Comparison of ENCODE assay signal across 12 mouse cellular contexts in genomic region chr6:108759698-108760039, GRCm38 (mm10). TPM values are rescaled to one million over a fixed set of nuclear protein-coding genes. Genes with fewer than 3 reads are reported as not detected.
DNase-seq lines count a peak whose midpoint lies in the region; ATAC-seq and TF ChIP-seq lines count a peak whose summit lies in the region.
"Had no signal": no experiment of that assay in that cellular context is flagged by ENCODE, and none has a peak within 500 bp of the region (broad histone marks: within the 10 kb centered on the region; RNA-seq: fewer than 3 reads in every experiment).

No protein-coding gene starts in this region.

- H3K4me2 ChIP-seq in kidney, postnatal 0 days (ENCODE audit: low read length): peak overlapping the region; percentile 21

- no peaks in the 10 kb centered on the region for H3K27me3 ChIP-seq in kidney, postnatal 0 days (ENCODE audit: insufficient read depth, low read length)

- no peaks in the 10 kb centered on the region for H3K4me1 ChIP-seq in kidney, postnatal 0 days (replicated peaks; ENCODE audit: insufficient read depth, low read length)

- H3K36me3 ChIP-seq in kidney, postnatal 0 days (ENCODE audit: insufficient read depth, low read length): no peaks in the 10 kb centered on the region

- peak; percentile 24 for DNase-seq in lung, postnatal 36 days
- no peak for DNase-seq in lung, postnatal 14 days
- DNase-seq in cerebellum, adult 11 months: peak; percentile 27
- DNase-seq in cerebellum, postnatal 25 days: peak; percentile 60 to 74
- peak; percentile 44 for DNase-seq in kidney, postnatal 0 days (ENCODE audit: low spot score)
- no peak for DNase-seq in layer of hippocampus, postnatal 25 days (ENCODE audit: extremely low spot score in 1 of 2, low spot score in 1 of 2)
- no peak for DNase-seq in spleen, postnatal 14 days (ENCODE audit: low spot score in 2 of 2)
- no peak for DNase-seq in spleen, postnatal 4 days (ENCODE audit: low spot score in 2 of 2)
- DNase-seq: heart, postnatal 10 days had no signal

- H3K4me3 ChIP-seq in kidney, postnatal 0 days (replicated peaks; ENCODE audit: low read depth, low read length): no peak overlapping the region
- H3K4me3 ChIP-seq: erythroblast, embryonic 14.5 days had no signal

- H3K9ac ChIP-seq in kidney, postnatal 0 days (ENCODE audit: low read depth, low read length): no peak overlapping the region
- H3K9ac ChIP-seq: liver, embryonic 14.5 days had no signal

- 39% methylated on average over 5 of the region's 5 CpGs for WGBS in kidney, postnatal 0 days

- H3K27ac ChIP-seq in kidney, postnatal 0 days: no peak overlapping the region
- H3K27ac ChIP-seq: liver, embryonic 14.5 days had no signal

- H3K9me3 ChIP-seq in kidney, postnatal 0 days (replicated peaks; ENCODE audit: low read length): no peaks in the 10 kb centered on the region

- no peak for TF ChIP-seq CTCF in kidney, postnatal 0 days (IDR thresholded peaks at IDR 0.05; ENCODE audit: low read depth)

- no peak for ATAC-seq in kidney, postnatal 0 days (replicated peaks; ENCODE audit: low FRiP score, low read depth)
- ATAC-seq: intestine, embryonic 16.5 days had no signal

RNA-seq across cellular contexts. Expression of gene Arl8b, which starts 23.2 kb away (rescaled TPM):
- polyA plus RNA-seq in kidney, postnatal 0 days (2015; fragmentation: Nextera tagmentation; extraction: Ambion mirVana): 64.5 and 64.7 TPM in 2 replicates
- total RNA-seq in layer of hippocampus, postnatal 25 days (2021): 100 to 1,000 TPM; 186 to 217 TPM

Comparison
In these comparisons a context has a peak if more than half of its experiments do, and no peak if none do; other contexts are left out.
1. DNase-seq: peak in lung, postnatal 36 days (single experiment), cerebellum, adult 11 months (single experiment), cerebellum, postnatal 25 days (2 of 2) and kidney, postnatal 0 days (single experiment); none in lung, postnatal 14 days (single experiment), layer of hippocampus, postnatal 25 days (0 of 2), spleen, postnatal 14 days (0 of 2) and spleen, postnatal 4 days (0 of 2).